Mouse (Mus musculus): Measurements from ENCODE around the gene Gcnt4. TPM values are rescaled to one million over a fixed set of nuclear protein-coding genes. Genes with fewer than 3 reads are reported as not detected.

The Gcnt4 gene
- not detected for polyA plus RNA-seq (2017; shearing (Covaris generic))

DNA sequence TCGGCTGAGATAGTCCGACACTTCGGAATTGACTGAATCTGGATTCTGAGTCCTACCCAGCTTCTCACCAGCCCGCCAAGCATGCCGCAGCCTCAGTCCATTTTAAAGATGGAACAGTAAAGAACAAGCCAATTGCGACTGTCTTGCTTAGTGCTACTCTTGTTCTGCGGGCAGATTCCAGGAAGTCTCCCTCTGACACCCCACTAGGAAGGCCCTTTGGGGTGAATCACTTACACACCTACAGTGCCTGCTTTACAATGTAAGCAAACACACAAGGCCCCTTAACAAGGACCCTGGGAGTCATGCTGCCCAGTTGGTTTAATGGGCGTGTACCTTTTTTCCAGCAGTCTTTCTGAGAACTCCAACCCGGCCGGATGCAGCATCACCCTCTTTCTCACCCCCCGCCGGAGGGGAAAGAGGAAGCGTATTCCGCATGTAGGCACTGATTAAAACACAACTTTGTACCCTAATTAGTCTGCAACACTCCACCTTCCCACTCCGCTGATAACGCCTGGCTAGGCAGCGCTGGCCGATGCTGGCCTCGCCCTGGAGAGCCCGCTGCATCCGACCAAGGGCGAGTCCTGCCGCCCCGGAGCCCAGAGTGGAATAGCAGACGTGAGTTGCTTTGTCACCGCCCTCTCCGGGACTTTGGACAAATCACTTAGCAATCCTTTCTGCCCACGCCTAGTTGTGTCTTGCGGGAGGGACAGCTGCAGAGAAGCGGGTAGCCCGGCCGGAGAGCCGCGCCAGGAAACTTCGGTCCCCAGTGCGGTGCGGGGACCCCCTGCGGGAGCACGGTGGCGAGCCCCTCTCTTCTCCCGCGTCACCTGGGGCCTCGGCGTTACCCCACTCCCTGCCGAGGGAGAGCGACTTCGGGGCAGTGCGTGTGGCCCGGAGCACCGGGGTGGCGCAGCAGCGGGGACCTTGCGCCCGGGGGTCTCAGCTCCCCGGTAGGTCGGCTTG is at the start of gene Gcnt4:
Gene Gcnt4 (plus strand): TSS at position 691 of the 963 bp plus-strand sequence.

Other genes starting within 250 kb of the Gcnt4 start
- not detected for gene Ankrd31, start 176.4 kb upstream of the Gcnt4 start, polyA plus RNA-seq (2017; shearing (Covaris generic))
- not detected for gene 1700029F12Rik, start 109.7 kb downstream of the Gcnt4 start, polyA plus RNA-seq (2017; shearing (Covaris generic))
- gene Fam169a, start 142.6 kb downstream of the Gcnt4 start, polyA plus RNA-seq (2017; shearing (Covaris generic)), result 0.29 TPM
- gene Gm6169, start 174.5 kb downstream of the Gcnt4 start, polyA plus RNA-seq (2017; shearing (Covaris generic)), result 1.7 TPM
- 25.3 TPM for gene Gfm2, start 213.2 kb downstream of the Gcnt4 start, polyA plus RNA-seq (2017; shearing (Covaris generic))
- 86.8 TPM for gene Nsa2, start 213.2 kb downstream of the Gcnt4 start, polyA plus RNA-seq (2017; shearing (Covaris generic))

Measured in naive thymus-derived CD4-positive, alpha-beta T cell, adult 5 months (primary cell).